Mouse (Mus musculus) heart, postnatal 0 days (tissue): ENCODE data around the gene Poc1b. TPM values are rescaled to one million over a fixed set of nuclear protein-coding genes. Genes with fewer than 3 reads are reported as not detected.

Experiments
- ATAC-seq: fragments of 200-750 bp; cut with Nextera tagmentation; 2 replicates; pipeline ENCODE4 v1.8.0; 2017; ENCODE audit warnings: low read depth, moderate number of reproducible peaks, moderate library complexity; ENCODE audit not compliant: insufficient read depth
- DNase-seq: peaks from one replicate; pipeline ENCODE4 v3.0.0-alpha.2; 2016; ENCODE audit warnings: low spot score
- H3K27ac ChIP-seq: fragments of 300-500 bp; sonication (generic); 2 replicates; pipeline ENCODE4 v1.5.1; 2014; ENCODE audit warnings: low read depth, mild to moderate bottlenecking
- H3K27me3 ChIP-seq: fragments of 300-500 bp; sonication (generic); 2 replicates; pipeline ENCODE4 v1.6.1; 2014; ENCODE audit warnings: low read length, mixed read lengths; ENCODE audit not compliant: control insufficient read depth, insufficient read depth
- H3K36me3 ChIP-seq: fragments of 300-500 bp; sonication (generic); replicated peaks from 2 replicates; pipeline ENCODE4 v1.6.1; 2014; ENCODE audit warnings: low read length, mixed read lengths; ENCODE audit not compliant: control insufficient read depth, insufficient read depth
- H3K4me1 ChIP-seq: fragments of 300-500 bp; sonication (generic); 2 replicates; pipeline ENCODE4 v1.6.1; 2014; ENCODE audit warnings: antibody characterized with exemption; ENCODE audit not compliant: control insufficient read depth, insufficient read depth
- H3K4me2 ChIP-seq: fragments of 300-500 bp; sonication (generic); 2 replicates; pipeline ENCODE4 v1.6.1; 2014; ENCODE audit warnings: low read depth, mild to moderate bottlenecking, low read length, moderate library complexity
- H3K4me3 ChIP-seq: fragments of 300-500 bp; sonication (generic); 2 replicates; pipeline ENCODE4 v1.5.1; 2014; ENCODE audit warnings: low read depth, low read length
- H3K9ac ChIP-seq: fragments of 300-500 bp; sonication (generic); replicated peaks from 2 replicates; pipeline ENCODE4 v1.6.1; 2014; ENCODE audit warnings: low read depth, low read length, mixed read lengths
- H3K9me3 ChIP-seq: fragments of 300-500 bp; sonication (generic); replicated peaks from 2 replicates; pipeline ENCODE4 v1.6.1; 2016; ENCODE audit warnings: low read length; ENCODE audit not compliant: control insufficient read depth
- CTCF ChIP-seq: IDR thresholded peaks from 2 replicates; pipeline ENCODE4 v1.5.1; 2016; ENCODE audit warnings: antibody characterized with exemption, control low read depth, low read depth
- EP300 ChIP-seq: IDR thresholded peaks from 2 replicates; pipeline ENCODE4 v1.6.1; 2016; ENCODE audit warnings: antibody characterized with exemption, low read depth
- WGBS: fragments of 180-500 bp; shearing (Covaris S2); extraction: QIAGEN DNeasy Blood & Tissue Kit; methylation state at CpG from one replicate; pipeline ENCODE4 v1.1.7; 2014; 5-methylcytosine and 5-hydroxymethylcytosine counted together
- polyA plus RNA-seq: library from polyadenylated mRNA; unstranded; fragments of >200 nt; fragmentation: Nextera tagmentation; extraction: Ambion mirVana; gene quantifications from 2 replicates; pipeline ENCODE4 v1.2.1, GENCODE M21; 2015
- total RNA-seq: library from RNA; depleted of rRNA; stranded (reverse); fragments of >200 nt; gene quantifications from 2 replicates; pipeline ENCODE4 v1.2.3, GENCODE M21; 2014; ENCODE audit warnings: low replicate concordance

Poc1b gene
- total and polyA plus RNA-seq, 2 experiments from 2014 or later, result 3.2 to 5.2 TPM

GRCm38 (mm10) chr10:99145611-99146010 lies 38.8 kb downstream of the Poc1b start:
- no peak overlapping the region for H3K4me3 ChIP-seq
- H3K4me1 ChIP-seq, result no peaks in the 10 kb centered on the region
- H3K9ac ChIP-seq, result no peak overlapping the region
- no peak for TF ChIP-seq EP300
- no peak for TF ChIP-seq CTCF
- no peak overlapping the region for H3K27ac ChIP-seq
- 71% methylated on average over 8 of the region's 8 CpGs for WGBS
- no peak for ATAC-seq
- H3K9me3 ChIP-seq, result no peaks in the 10 kb centered on the region
- no peaks in the 10 kb centered on the region for H3K27me3 ChIP-seq
- H3K36me3 ChIP-seq, result no peaks in the 10 kb centered on the region
- DNase-seq, result no peak
- no peak overlapping the region for H3K4me2 ChIP-seq

DNA sequence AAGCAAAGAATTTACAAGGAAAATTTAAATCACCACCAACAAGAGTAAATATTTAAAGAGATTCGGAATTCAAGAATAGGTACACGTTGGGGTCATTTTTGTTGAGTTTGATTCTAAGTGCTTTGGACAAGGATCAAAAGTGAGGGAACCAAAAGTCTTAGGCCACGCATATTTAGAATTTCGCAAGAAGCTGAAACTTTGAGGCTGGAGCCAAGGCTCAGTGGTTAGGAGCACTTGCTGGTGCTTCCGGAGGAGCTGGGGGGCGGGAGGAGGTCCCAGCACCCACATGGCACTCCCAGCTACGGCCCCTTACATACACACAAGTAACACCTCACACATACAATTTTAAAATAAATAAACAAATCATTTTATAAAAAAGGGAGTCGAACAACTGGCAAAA lies 39.8 kb downstream of the Poc1b start:
- Histone ChIP-seq H3K4me3 (no peak overlapping the region), H3K4me2 (no peak overlapping the region), H3K27me3 (no peaks in the 10 kb centered on the region), H3K9ac (no peak overlapping the region), H3K27ac (no peak overlapping the region), H3K9me3 (no peaks in the 10 kb centered on the region), H3K4me1 (no peaks in the 10 kb centered on the region), H3K36me3 (no peaks in the 10 kb centered on the region)
- ATAC-seq, result no peak
- no peak for TF ChIP-seq CTCF
- no peak for TF ChIP-seq EP300
- 87% methylated on average over 8 of the region's 8 CpGs for WGBS
- no peak for DNase-seq

DNA sequence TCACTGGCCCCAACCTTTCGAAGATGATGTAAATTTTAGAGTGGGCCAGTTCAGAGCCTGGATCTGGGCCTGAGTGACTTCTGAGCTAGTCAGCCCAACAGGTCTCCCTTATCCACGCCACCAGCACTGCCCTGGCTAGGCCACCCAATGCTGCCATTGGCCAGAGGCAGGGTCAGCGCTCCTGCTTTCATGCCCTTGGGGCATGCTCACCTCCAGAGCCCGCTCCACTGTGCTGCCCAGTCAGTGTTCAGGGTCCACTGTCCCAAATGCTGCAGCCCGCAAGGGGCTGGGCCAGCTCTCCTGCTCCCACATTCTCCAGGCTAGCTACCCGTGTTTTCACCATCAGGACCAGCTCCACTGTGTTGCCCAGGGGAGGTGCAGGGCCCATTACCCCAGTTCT lies 43.2 kb downstream of the Poc1b start:
- H3K9me3 ChIP-seq, result no peaks in the 10 kb centered on the region
- H3K27me3 ChIP-seq, result no peaks in the 10 kb centered on the region
- H3K27ac ChIP-seq, result no peak overlapping the region
- 86% methylated on average over 6 of the region's 6 CpGs for WGBS
- no peaks in the 10 kb centered on the region for H3K36me3 ChIP-seq
- TF ChIP-seq CTCF, result no peak
- TF ChIP-seq EP300, result no peak
- H3K4me3 ChIP-seq, result no peak overlapping the region
- no peak overlapping the region for H3K9ac ChIP-seq
- H3K4me2 ChIP-seq, result no peak overlapping the region
- H3K4me1 ChIP-seq, result no peaks in the 10 kb centered on the region
- ATAC-seq (no peak), DNase-seq (no peak)

GRCm38 (mm10) chr10:99151580-99151979 lies 44.7 kb downstream of the Poc1b start:
- Histone ChIP-seq H3K27ac (no peak overlapping the region), H3K4me3 (no peak overlapping the region), H3K4me1 (no peaks in the 10 kb centered on the region), H3K27me3 (no peaks in the 10 kb centered on the region), H3K9me3 (no peaks in the 10 kb centered on the region), H3K4me2 (no peak overlapping the region), H3K9ac (no peak overlapping the region), H3K36me3 (0 out of 2 replicates have a peak, but pooled peaks cover under 1% of the 10 kb centered on the region)
- ATAC-seq, result no peak
- no peak for DNase-seq
- TF ChIP-seq EP300, result no peak
- TF ChIP-seq CTCF, result no peak
- WGBS, result 84% methylated on average over 1 of the region's 1 CpGs

DNA sequence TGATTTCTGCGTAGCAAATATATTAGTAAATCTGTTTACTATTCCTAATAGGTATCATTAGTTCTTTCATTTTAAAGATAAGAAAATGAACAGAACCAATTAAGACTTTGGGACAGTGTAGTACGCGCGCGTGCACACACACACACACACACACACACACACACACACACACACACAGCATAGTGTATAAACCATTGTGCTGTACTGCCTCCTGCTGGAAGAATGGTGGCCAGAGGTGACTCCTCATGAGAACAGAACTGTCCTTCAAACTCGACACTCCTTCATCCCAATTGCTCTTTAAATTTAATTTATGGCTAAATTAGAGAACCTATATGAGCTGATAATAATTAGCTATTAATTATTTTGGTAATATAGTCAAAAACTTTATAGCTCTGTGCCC lies 45.2 kb downstream of the Poc1b start:
- H3K27me3 ChIP-seq, result no peaks in the 10 kb centered on the region
- H3K36me3 ChIP-seq, result 0 out of 2 replicates have a peak, but pooled peaks cover 6% of the 10 kb centered on the region
- H3K27ac ChIP-seq, result no peak overlapping the region
- H3K4me2 ChIP-seq, result no peak overlapping the region
- DNase-seq, result no peak
- no peak for ATAC-seq
- TF ChIP-seq EP300 (no peak), CTCF (peak; percentile 38)
- H3K4me1 ChIP-seq, result no peaks in the 10 kb centered on the region
- no peak overlapping the region for H3K9ac ChIP-seq
- no peak overlapping the region for H3K4me3 ChIP-seq
- WGBS, result 85% methylated on average over 6 of the region's 6 CpGs
- no peaks in the 10 kb centered on the region for H3K9me3 ChIP-seq

GRCm38 (mm10) chr10:99154635-99155034 lies 47.8 kb downstream of the Poc1b start:
- Histone ChIP-seq H3K9me3 (no peaks in the 10 kb centered on the region), H3K4me2 (no peak overlapping the region), H3K4me1 (no peaks in the 10 kb centered on the region), H3K36me3 (0 out of 2 replicates have a peak, but pooled peaks cover 6% of the 10 kb centered on the region), H3K9ac (no peak overlapping the region), H3K27me3 (no peaks in the 10 kb centered on the region), H3K4me3 (no peak overlapping the region), H3K27ac (no peak overlapping the region)
- DNase-seq (no peak), ATAC-seq (no peak)
- TF ChIP-seq EP300, result no peak
- TF ChIP-seq CTCF, result no peak
- WGBS, result 78% methylated on average over 8 of the region's 8 CpGs
